Mouse (Mus musculus): Measurements from ENCODE around the gene Gm28308. TPM values are rescaled to one million over a fixed set of nuclear protein-coding genes. Genes with fewer than 3 reads are reported as not detected.

Gene Gm28308
- polyA plus RNA-seq, 1 experiment = not detected

DNA sequence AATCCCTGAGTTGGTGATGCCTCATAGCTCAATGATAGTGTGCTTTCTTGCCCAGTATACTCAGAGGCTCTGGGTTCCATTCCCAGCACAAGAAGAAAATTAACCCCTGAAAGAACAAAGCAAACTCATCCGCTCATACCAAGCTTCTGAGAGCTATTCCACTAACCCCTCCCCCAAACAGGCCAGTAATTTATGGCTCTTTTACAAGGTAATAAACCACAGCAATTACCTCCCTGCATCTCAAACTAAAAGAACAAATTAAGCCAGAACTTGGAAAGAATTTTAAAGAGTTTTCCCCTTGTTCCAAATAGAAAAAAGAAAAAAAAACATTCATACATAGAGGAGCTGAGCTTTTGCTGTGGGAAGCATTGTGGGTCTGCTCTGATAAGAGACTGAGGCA, 30.3 kb downstream of the Gm28308 start:
- Histone ChIP-seq H3K4me1 (ENCODE audit: control insufficient read depth, insufficient read depth, low read length) (no peaks in the 10 kb centered on the region), H3K27me3 (ENCODE audit: control insufficient read depth, insufficient read depth, low read length) (peaks cover 7% of the 10 kb centered on the region; the same call in 1 of the 2 replicates), H3K4me3 (replicated peaks; ENCODE audit: insufficient read depth, low read depth, low read length) (no peak overlapping the region), H3K27ac (ENCODE audit: insufficient read depth, low read length) (no peak overlapping the region)
- TF ChIP-seq POLR2A (IDR thresholded peaks at IDR 0.05; ENCODE audit: borderline replicate concordance, insufficient read depth, low read length) (no peak), CTCF (IDR thresholded peaks at IDR 0.05; ENCODE audit: borderline replicate concordance, insufficient read depth, low read depth, low read length) (no peak)
- 14% methylated on average over 1 of the region's 1 CpGs for WGBS
- no peak for DNase-seq

DNA sequence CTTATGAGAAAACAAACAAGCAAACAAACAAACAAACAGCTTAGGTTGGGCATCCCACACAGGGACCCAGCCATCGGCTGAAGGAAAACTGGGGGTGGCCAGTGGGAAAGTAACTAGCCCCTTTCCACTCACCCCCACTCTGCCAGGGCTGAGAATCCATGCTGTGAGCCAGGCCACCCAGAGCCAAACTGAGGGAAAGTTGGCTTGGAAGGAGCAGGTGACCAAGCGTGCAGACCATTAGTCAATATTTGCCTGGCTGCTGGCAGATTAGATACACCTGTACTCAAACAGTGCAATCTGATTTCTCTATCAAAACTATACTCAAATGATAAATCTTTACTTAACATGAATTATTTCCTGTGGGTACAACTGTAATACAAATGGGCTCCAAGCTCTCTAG, 31.1 kb downstream of the Gm28308 start:
- no peak overlapping the region for H3K4me3 ChIP-seq (replicated peaks; ENCODE audit: insufficient read depth, low read depth, low read length)
- H3K4me1 ChIP-seq (ENCODE audit: control insufficient read depth, insufficient read depth, low read length) = no peaks in the 10 kb centered on the region
- peaks cover 7% of the 10 kb centered on the region; the same call in 1 of the 2 replicates for H3K27me3 ChIP-seq (ENCODE audit: control insufficient read depth, insufficient read depth, low read length)
- no peak for DNase-seq
- TF ChIP-seq CTCF (IDR thresholded peaks at IDR 0.05; ENCODE audit: borderline replicate concordance, insufficient read depth, low read depth, low read length) (no peak), POLR2A (IDR thresholded peaks at IDR 0.05; ENCODE audit: borderline replicate concordance, insufficient read depth, low read length) (no peak)
- 21% methylated on average over 2 of the region's 2 CpGs for WGBS
- no peak overlapping the region for H3K27ac ChIP-seq (ENCODE audit: insufficient read depth, low read length)

DNA sequence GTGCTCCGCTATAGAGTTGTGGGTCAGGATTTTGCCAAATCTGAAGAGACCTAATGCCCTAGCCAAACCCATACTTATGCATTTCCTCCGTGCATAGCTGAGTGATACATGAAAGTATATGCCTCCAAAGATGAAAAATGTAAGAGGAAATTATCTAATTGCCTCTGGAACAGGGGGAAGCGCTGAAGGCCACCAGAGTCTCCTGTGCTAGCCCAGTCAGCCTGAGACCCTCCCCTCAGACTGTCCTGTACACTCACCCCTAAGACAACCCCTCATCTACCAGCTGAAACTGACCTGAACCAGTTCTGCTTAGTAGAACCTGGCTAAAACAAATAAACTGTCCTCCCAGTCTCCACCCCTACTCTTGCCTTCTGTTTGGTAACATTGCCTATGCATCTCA, 32.4 kb downstream of the Gm28308 start:
- Histone ChIP-seq H3K27me3 (ENCODE audit: control insufficient read depth, insufficient read depth, low read length) (peaks cover 9% of the 10 kb centered on the region; the same call in 1 of the 2 replicates), H3K4me1 (ENCODE audit: control insufficient read depth, insufficient read depth, low read length) (no peaks in the 10 kb centered on the region), H3K27ac (ENCODE audit: insufficient read depth, low read length) (no peak overlapping the region), H3K4me3 (replicated peaks; ENCODE audit: insufficient read depth, low read depth, low read length) (no peak overlapping the region)
- TF ChIP-seq CTCF (IDR thresholded peaks at IDR 0.05; ENCODE audit: borderline replicate concordance, insufficient read depth, low read depth, low read length) (no peak), POLR2A (IDR thresholded peaks at IDR 0.05; ENCODE audit: borderline replicate concordance, insufficient read depth, low read length) (no peak)
- 9% methylated on average over 3 of the region's 3 CpGs for WGBS
- DNase-seq = no peak

DNA sequence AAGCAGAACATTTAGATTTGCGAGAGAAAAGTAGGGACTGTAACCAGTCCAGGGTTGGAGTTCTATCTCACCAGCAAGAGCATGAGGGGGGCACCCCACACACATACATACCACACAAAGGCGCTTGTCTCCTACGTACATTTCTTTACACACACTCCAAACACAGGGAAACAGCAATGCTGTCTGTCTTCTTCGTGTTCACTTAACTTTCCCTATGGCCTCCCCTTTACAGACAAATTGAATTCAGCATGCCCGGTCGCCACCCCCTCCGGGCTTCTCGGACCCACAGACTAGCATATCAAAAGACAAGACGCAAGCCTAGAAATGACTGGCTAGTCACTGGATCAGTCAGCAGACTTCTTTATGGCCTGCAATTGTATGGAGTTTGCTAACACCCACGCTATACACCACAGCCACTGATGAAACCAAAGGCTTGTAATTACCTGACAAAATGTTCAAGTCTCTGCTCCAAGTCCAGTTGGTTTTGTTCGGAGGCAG, 32.9 kb downstream of the Gm28308 start:
- no peak for TF ChIP-seq POLR2A (IDR thresholded peaks at IDR 0.05; ENCODE audit: borderline replicate concordance, insufficient read depth, low read length)
- no peak for TF ChIP-seq CTCF (IDR thresholded peaks at IDR 0.05; ENCODE audit: borderline replicate concordance, insufficient read depth, low read depth, low read length)
- Histone ChIP-seq H3K27me3 (ENCODE audit: control insufficient read depth, insufficient read depth, low read length) (peaks cover 6% of the 10 kb centered on the region; the same call in 1 of the 2 replicates), H3K4me1 (ENCODE audit: control insufficient read depth, insufficient read depth, low read length) (no peaks in the 10 kb centered on the region), H3K4me3 (replicated peaks; ENCODE audit: insufficient read depth, low read depth, low read length) (no peak overlapping the region), H3K27ac (ENCODE audit: insufficient read depth, low read length) (no peak overlapping the region)
- 4% methylated on average over 11 of the region's 11 CpGs for WGBS
- no peak for DNase-seq

DNA sequence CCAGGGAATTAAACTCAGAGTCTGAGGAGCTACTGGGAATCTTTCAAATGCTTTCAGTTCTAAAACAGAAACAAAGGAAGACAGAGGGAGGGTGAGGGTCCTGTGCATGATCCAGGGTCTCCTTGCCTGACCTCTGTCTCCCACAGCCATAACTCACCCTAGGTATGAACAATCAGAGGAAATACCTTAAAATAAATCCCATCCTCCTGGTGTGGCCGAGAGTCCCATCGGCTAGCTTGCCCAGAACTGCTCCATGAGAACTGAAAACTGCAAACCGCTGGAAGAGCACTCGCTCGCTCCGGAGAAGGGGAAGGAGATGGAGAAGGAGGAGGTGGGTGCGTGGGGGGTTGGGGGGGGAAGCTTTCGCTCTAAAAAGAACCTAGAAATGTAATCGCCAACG, 33.4 kb downstream of the Gm28308 start:
- no peak overlapping the region for H3K4me3 ChIP-seq (replicated peaks; ENCODE audit: insufficient read depth, low read depth, low read length)
- 2% methylated on average over 10 of the region's 10 CpGs for WGBS
- DNase-seq = no peak
- TF ChIP-seq POLR2A (IDR thresholded peaks at IDR 0.05; ENCODE audit: borderline replicate concordance, insufficient read depth, low read length) = no peak
- TF ChIP-seq CTCF (IDR thresholded peaks at IDR 0.05; ENCODE audit: borderline replicate concordance, insufficient read depth, low read depth, low read length) = no peak
- H3K27ac ChIP-seq (ENCODE audit: insufficient read depth, low read length) = no peak overlapping the region
- H3K4me1 ChIP-seq (ENCODE audit: control insufficient read depth, insufficient read depth, low read length) = no peaks in the 10 kb centered on the region
- peaks cover 4% of the 10 kb centered on the region; the same call in 1 of the 2 replicates for H3K27me3 ChIP-seq (ENCODE audit: control insufficient read depth, insufficient read depth, low read length)

DNA sequence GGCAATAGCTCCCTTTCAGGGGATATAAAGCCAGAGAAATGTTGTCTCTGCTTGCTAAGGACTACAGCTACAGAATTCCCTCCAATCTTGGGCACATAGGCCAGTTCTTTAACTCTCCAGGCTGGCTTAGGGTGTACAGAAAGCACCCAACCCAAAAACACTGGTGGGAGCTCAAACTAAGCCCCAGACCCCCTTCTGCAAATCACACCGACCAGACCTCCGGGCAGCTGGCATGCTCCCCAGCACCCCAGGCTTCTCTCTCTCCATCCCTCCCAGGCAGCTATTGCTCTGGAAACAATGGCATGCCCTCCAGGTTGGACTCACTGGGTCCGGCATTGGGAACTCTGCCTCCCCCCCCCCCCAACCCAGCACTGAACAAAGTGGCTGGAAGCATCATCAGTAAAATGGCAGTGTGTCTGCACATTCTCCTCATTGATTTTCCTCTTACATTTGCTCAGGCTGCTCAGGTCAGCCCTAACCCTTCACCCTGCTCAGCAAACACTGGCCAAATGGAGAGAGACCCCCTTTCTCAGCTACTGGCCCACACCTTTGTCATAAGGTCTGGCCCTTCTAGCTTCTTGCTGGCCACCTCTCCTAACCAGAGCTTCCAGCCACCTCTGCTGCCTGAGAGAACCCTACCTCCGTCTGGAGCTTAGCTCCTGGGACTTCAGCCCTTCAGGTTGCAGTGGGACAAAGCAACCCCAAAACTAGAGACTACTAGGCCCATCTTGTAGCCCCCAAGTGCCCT, 34.0 kb downstream of the Gm28308 start:
- H3K27me3 ChIP-seq (ENCODE audit: control insufficient read depth, insufficient read depth, low read length) = peaks cover 3% of the 10 kb centered on the region; the same call in 1 of the 2 replicates
- no peak overlapping the region for H3K27ac ChIP-seq (ENCODE audit: insufficient read depth, low read length)
- WGBS = 3% methylated on average over 4 of the region's 4 CpGs
- DNase-seq = no peak
- H3K4me1 ChIP-seq (ENCODE audit: control insufficient read depth, insufficient read depth, low read length) = no peaks in the 10 kb centered on the region
- no peak overlapping the region for H3K4me3 ChIP-seq (replicated peaks; ENCODE audit: insufficient read depth, low read depth, low read length)
- TF ChIP-seq CTCF (IDR thresholded peaks at IDR 0.05; ENCODE audit: borderline replicate concordance, insufficient read depth, low read depth, low read length) = no peak
- TF ChIP-seq POLR2A (IDR thresholded peaks at IDR 0.05; ENCODE audit: borderline replicate concordance, insufficient read depth, low read length) = no peak

DNA sequence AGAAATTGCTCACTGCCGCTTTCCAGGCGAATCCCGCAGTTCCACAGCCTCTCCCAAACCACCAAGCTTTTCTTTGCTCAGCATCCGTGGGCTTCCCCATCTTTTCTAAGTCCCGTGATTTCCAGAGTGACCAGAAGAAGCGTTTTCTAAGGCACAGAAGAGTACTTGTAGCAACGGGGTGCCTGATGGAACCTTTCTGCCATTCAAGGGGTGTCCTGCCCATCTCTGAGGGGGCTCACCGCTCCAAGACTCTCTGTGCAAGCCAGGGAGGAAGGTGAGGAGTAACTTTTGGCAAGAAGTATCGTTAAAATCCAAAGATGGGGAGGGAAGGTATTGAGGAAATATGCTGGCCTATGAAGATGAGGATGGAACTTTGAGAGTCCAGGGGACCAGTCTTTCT, 35.3 kb downstream of the Gm28308 start:
- H3K27me3 ChIP-seq (ENCODE audit: control insufficient read depth, insufficient read depth, low read length) = peaks cover 3% of the 10 kb centered on the region; the same call in 1 of the 2 replicates
- DNase-seq = no peak
- TF ChIP-seq CTCF (IDR thresholded peaks at IDR 0.05; ENCODE audit: borderline replicate concordance, insufficient read depth, low read depth, low read length) (no peak), POLR2A (IDR thresholded peaks at IDR 0.05; ENCODE audit: borderline replicate concordance, insufficient read depth, low read length) (no peak)
- 2% methylated on average over 9 of the region's 9 CpGs for WGBS
- no peak overlapping the region for H3K27ac ChIP-seq (ENCODE audit: insufficient read depth, low read length)
- H3K4me3 ChIP-seq (replicated peaks; ENCODE audit: insufficient read depth, low read depth, low read length) = no peak overlapping the region
- H3K4me1 ChIP-seq (ENCODE audit: control insufficient read depth, insufficient read depth, low read length) = no peaks in the 10 kb centered on the region

Data from cerebellum, adult 2 months (tissue).